Mouse (Mus musculus) embryonic stem cell, embryonic (primary cell): ENCODE measurements around the gene C530008M17Rik.

Experiments
- CTCF ChIA-PET, 4 experiments: fragments of 300-600 bp in 2 of 4; fragments of 350-600 bp in 2 of 4; sonication (Branson Sonifier 250); formaldehyde crosslinking; loops; one replicate each; lab custom pipeline; 2022; ENCODE audit warnings: inconsistent platforms in 2 of 4; lab: Charles Lee
- POLR2A ChIA-PET, 4 experiments: fragments of 300-600 bp in 2 of 4; fragments of 350-600 bp in 2 of 4; sonication (Branson Sonifier 250); formaldehyde crosslinking; loops; one replicate each; lab custom pipeline; 2022; ENCODE audit warnings: antibody characterized with exemption in 4 of 4, inconsistent platforms in 1 of 4; lab: Charles Lee

The C530008M17Rik gene

GRCm38 (mm10) chr5:76688643-76689042, 32.3 kb downstream of the C530008M17Rik start:
- ChIA-PET CTCF (no interaction called here), POLR2A (no interaction called here)

- ChIA-PET CTCF (interaction anchor here in 1 of 4 experiments (0.7 kb wide), 1 partner anchor 160 kb away, joined by 3 read pairs; no protein-coding TSS in a partner anchor), POLR2A (interaction anchor here in 1 of 4 experiments (0.5 kb wide), 1 partner anchor 430 kb away, joined by 4 read pairs; no protein-coding TSS in a partner anchor)
Observed at GRCm38 (mm10) chr5:76690177-76690593, 33.9 kb downstream of the C530008M17Rik start.

GRCm38 (mm10) chr5:76691251-76691650, 34.9 kb downstream of the C530008M17Rik start:
- ChIA-PET POLR2A (no interaction called here), CTCF (no interaction called here)

GRCm38 (mm10) chr5:76691706-76692424, 35.6 kb downstream of the C530008M17Rik start:
- ChIA-PET POLR2A (no interaction called here), CTCF (no interaction called here)

GRCm38 (mm10) chr5:76697536-76697935, 41.2 kb downstream of the C530008M17Rik start:
- ChIA-PET CTCF (interaction anchor here in 1 of 4 experiments (0.6 kb wide), 1 partner anchor 621 kb away, joined by 3 read pairs; no protein-coding TSS in a partner anchor), POLR2A (no interaction called here)

- CTCF ChIA-PET, result no interaction called here
- POLR2A ChIA-PET, result no interaction called here
Observed at GRCm38 (mm10) chr5:76698187-76698586, 41.9 kb downstream of the C530008M17Rik start.

GRCm38 (mm10) chr5:76701127-76701853, 45.0 kb downstream of the C530008M17Rik start:
- ChIA-PET CTCF (interaction anchor here in 1 of 4 experiments (0.6 kb wide), 1 partner anchor 152 kb away, joined by 3 read pairs; no protein-coding TSS in a partner anchor), POLR2A (interaction anchor here in 1 of 4 experiments (1.0 kb wide), 1 partner anchor 250 kb away, joined by 3 read pairs; the partner anchor contains the start of genes Paics and Ppat)

- CTCF ChIA-PET, result interaction anchor here in 1 of 4 experiments (0.7 kb wide), 1 partner anchor 274 kb away, joined by 3 read pairs; no protein-coding TSS in a partner anchor
- POLR2A ChIA-PET, result interaction anchor here in 1 of 4 experiments (1.0 kb wide), 1 partner anchor 249 kb away, joined by 3 read pairs; the partner anchor contains the start of genes Paics and Ppat
Observed at GRCm38 (mm10) chr5:76702104-76702503, 45.8 kb downstream of the C530008M17Rik start.

GRCm38 (mm10) chr5:76702646-76703045, 46.3 kb downstream of the C530008M17Rik start:
- ChIA-PET CTCF (interaction anchor here in 1 of 4 experiments (0.7 kb wide), 1 partner anchor 274 kb away, joined by 3 read pairs; no protein-coding TSS in a partner anchor), POLR2A (interaction anchor here in 1 of 4 experiments (0.7 kb wide), 1 partner anchor 138 kb away, joined by 3 read pairs; no protein-coding TSS in a partner anchor)

- POLR2A ChIA-PET, result no interaction called here
- CTCF ChIA-PET, result no interaction called here
Observed at GRCm38 (mm10) chr5:76705307-76706173, 49.2 kb downstream of the C530008M17Rik start.

- CTCF ChIA-PET, result no interaction called here
- POLR2A ChIA-PET, result no interaction called here
Observed at GRCm38 (mm10) chr5:76707072-76707471, 50.8 kb downstream of the C530008M17Rik start.

- POLR2A ChIA-PET, result no interaction called here
- CTCF ChIA-PET, result no interaction called here
Observed at GRCm38 (mm10) chr5:76708004-76708403, 51.7 kb downstream of the C530008M17Rik start.

- ChIA-PET CTCF (interaction anchor here in 1 of 4 experiments (0.6 kb wide), 1 partner anchor 1944 kb away, joined by 3 read pairs; no protein-coding TSS in a partner anchor), POLR2A (no interaction called here)
Observed at GRCm38 (mm10) chr5:76713743-76714142, 57.4 kb downstream of the C530008M17Rik start.

- CTCF ChIA-PET, result interaction anchor here in 1 of 4 experiments (0.6 kb wide), 1 partner anchor 399 kb away, joined by 3 read pairs; no protein-coding TSS in a partner anchor
- POLR2A ChIA-PET, result no interaction called here
Observed at GRCm38 (mm10) chr5:76719954-76720353, 63.6 kb downstream of the C530008M17Rik start.

- ChIA-PET CTCF (no interaction called here), POLR2A (interaction anchor here in 1 of 4 experiments (0.6 kb wide), 1 partner anchor 12 kb away, joined by 4 read pairs; no protein-coding TSS in a partner anchor)
Observed at GRCm38 (mm10) chr5:76724878-76725277, 68.6 kb downstream of the C530008M17Rik start.

GRCm38 (mm10) chr5:76726518-76727103, 70.3 kb downstream of the C530008M17Rik start:
- CTCF ChIA-PET, result interaction anchor here in 1 of 4 experiments (0.6 kb wide), 1 partner anchor 325 kb away, joined by 6 read pairs; no protein-coding TSS in a partner anchor
- POLR2A ChIA-PET, result no interaction called here

GRCm38 (mm10) chr5:76733055-76733641, 76.8 kb downstream of the C530008M17Rik start:
- ChIA-PET CTCF (interaction anchor here in 1 of 4 experiments (0.6 kb wide), 1 partner anchor 38 kb away, joined by 3 read pairs; no protein-coding TSS in a partner anchor), POLR2A (no interaction called here)
